Mouse (Mus musculus): Measurements from ENCODE around the gene Mepce. TPM values are rescaled to one million over a fixed set of nuclear protein-coding genes. Genes with fewer than 3 reads are reported as not detected.

Gene Mepce
- total and polyA plus RNA-seq, 2 experiments from 2014 or later: 17.6 to 46.0 TPM

DNA sequence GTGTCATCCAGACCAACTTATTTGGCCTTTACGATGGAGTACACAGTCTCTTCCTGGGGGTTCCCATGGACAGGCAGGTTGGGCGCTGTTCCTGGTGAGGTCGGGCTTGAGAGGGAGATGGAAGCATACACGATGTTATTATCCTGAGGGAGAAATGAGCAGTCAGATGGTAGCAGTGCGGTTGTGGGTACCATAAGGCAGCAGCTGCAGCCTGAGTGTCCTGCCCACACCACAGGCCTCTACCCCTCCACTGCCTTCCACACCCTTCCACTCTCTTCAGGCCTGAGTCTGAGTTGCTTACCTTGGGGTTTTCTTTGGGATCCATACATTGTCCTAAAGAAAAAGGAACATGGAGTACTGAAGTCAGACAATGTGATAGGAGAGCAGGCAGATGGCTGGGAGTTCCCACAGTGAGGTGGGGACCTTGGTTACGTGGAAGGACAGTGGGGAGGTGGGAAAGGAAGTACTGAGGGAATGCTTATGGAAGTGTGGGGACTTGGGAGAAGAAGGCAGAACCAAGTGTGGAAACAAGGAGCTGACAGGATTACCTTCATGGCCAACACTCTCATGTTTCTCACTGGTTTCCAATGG is 36.1 kb upstream of the Mepce start:
- Histone ChIP-seq H3K4me3 (ENCODE audit: low read depth, low read length) (no peak overlapping the region), H3K27ac (ENCODE audit: low read depth, low read length) (no peak overlapping the region), H3K9me3 (ENCODE audit: low read length) (no peaks in the 10 kb centered on the region), H3K27me3 (ENCODE audit: insufficient read depth, low read length) (no peaks in the 10 kb centered on the region), H3K4me1 (ENCODE audit: insufficient read depth, low read length) (no peaks in the 10 kb centered on the region), H3K9ac (replicated peaks; ENCODE audit: low read length, poor library complexity, severe bottlenecking) (no peak overlapping the region), H3K4me2 (ENCODE audit: low read depth, low read length, poor library complexity, severe bottlenecking) (no peak overlapping the region), H3K36me3 (ENCODE audit: insufficient read depth, low read length) (no peaks in the 10 kb centered on the region)
- no peak for DNase-seq (ENCODE audit: low spot score)
- 91% methylated on average over 6 of the region's 6 CpGs for WGBS
- no peak for ATAC-seq (ENCODE audit: low FRiP score)
- TF ChIP-seq CTCF (IDR thresholded peaks at IDR 0.05): no peak

- DNase-seq (ENCODE audit: low spot score) (peak; percentile 3), ATAC-seq (ENCODE audit: low FRiP score) (no peak)
- Histone ChIP-seq H3K36me3 (ENCODE audit: insufficient read depth, low read length) (no peaks in the 10 kb centered on the region), H3K27me3 (ENCODE audit: insufficient read depth, low read length) (no peaks in the 10 kb centered on the region), H3K9me3 (ENCODE audit: low read length) (no peaks in the 10 kb centered on the region), H3K9ac (replicated peaks; ENCODE audit: low read length, poor library complexity, severe bottlenecking) (no peak overlapping the region), H3K4me1 (ENCODE audit: insufficient read depth, low read length) (no peaks in the 10 kb centered on the region), H3K27ac (ENCODE audit: low read depth, low read length) (no peak overlapping the region), H3K4me3 (ENCODE audit: low read depth, low read length) (no peak overlapping the region), H3K4me2 (ENCODE audit: low read depth, low read length, poor library complexity, severe bottlenecking) (no peak overlapping the region)
- 90% methylated on average over 1 of the region's 1 CpGs for WGBS
- TF ChIP-seq CTCF (IDR thresholded peaks at IDR 0.05): no peak
These were observed 35.1 kb upstream of the Mepce start for GRCm38 (mm10) chr5:137822602-137823001.

- no peak for DNase-seq (ENCODE audit: low spot score)
- Histone ChIP-seq H3K9ac (replicated peaks; ENCODE audit: low read length, poor library complexity, severe bottlenecking) (no peak overlapping the region), H3K27ac (ENCODE audit: low read depth, low read length) (no peak overlapping the region), H3K4me1 (ENCODE audit: insufficient read depth, low read length) (no peaks in the 10 kb centered on the region), H3K36me3 (ENCODE audit: insufficient read depth, low read length) (no peaks in the 10 kb centered on the region), H3K4me3 (ENCODE audit: low read depth, low read length) (no peak overlapping the region), H3K9me3 (ENCODE audit: low read length) (no peaks in the 10 kb centered on the region), H3K27me3 (ENCODE audit: insufficient read depth, low read length) (no peaks in the 10 kb centered on the region), H3K4me2 (ENCODE audit: low read depth, low read length, poor library complexity, severe bottlenecking) (no peak overlapping the region)
- no peak for ATAC-seq (ENCODE audit: low FRiP score)
- TF ChIP-seq CTCF (IDR thresholded peaks at IDR 0.05): no peak
- 70% methylated on average over 4 of the region's 4 CpGs for WGBS
These were observed 34.7 kb upstream of the Mepce start for GRCm38 (mm10) chr5:137822126-137822525.

DNA sequence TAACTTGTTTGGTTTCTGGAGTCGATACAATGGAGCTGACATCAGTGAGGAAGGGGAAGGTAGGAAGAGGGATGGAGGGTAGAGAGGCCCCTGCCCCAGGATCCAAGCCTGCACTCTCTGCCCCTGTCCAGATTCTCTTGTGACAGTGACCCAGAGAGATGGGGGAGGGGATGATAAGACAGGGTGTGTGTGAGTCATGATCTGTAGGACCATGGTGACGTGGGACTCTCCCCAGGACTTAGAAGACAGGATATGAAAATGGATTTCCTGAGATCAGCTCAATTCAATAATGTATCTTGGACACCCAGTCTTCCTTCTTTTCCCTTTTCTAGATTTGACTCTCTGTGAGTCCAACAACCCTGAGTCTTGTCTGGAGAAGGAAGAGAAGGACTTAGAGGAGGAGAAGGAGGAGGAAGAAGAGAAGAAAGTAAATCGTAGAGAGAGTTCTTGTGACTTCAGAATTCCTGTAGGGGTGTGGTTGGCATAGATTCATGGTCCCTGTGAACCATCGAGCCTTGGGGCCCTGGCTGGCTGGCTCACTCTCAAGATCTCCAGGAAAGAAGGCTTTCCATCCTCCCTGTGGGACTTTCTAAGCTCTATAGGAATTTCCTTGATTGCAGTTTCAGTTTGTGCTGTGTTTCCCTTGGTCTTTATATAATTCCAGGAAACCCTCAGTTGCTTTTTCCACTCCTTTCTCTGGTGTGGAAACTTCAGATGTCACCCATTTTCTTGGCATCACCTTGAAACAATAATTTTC is 30.2 kb upstream of the Mepce start:
- TF ChIP-seq CTCF (IDR thresholded peaks at IDR 0.05): no peak
- no peaks in the 10 kb centered on the region for H3K4me1 ChIP-seq (ENCODE audit: insufficient read depth, low read length)
- no peaks in the 10 kb centered on the region for H3K9me3 ChIP-seq (ENCODE audit: low read length)
- H3K27ac ChIP-seq (ENCODE audit: low read depth, low read length): no peak overlapping the region
- H3K36me3 ChIP-seq (ENCODE audit: insufficient read depth, low read length): no peaks in the 10 kb centered on the region
- no peak overlapping the region for H3K4me3 ChIP-seq (ENCODE audit: low read depth, low read length)
- no peaks in the 10 kb centered on the region for H3K27me3 ChIP-seq (ENCODE audit: insufficient read depth, low read length)
- 73% methylated on average over 4 of the region's 4 CpGs for WGBS
- DNase-seq (ENCODE audit: low spot score) (no peak), ATAC-seq (ENCODE audit: low FRiP score) (no peak)
- H3K4me2 ChIP-seq (ENCODE audit: low read depth, low read length, poor library complexity, severe bottlenecking): no peak overlapping the region
- H3K9ac ChIP-seq (replicated peaks; ENCODE audit: low read length, poor library complexity, severe bottlenecking): no peak overlapping the region

GRCm38 (mm10) chr5:137808316-137808715 is 20.9 kb upstream of the Mepce start:
- DNase-seq (ENCODE audit: low spot score) (no peak), ATAC-seq (ENCODE audit: low FRiP score) (no peak)
- no peak overlapping the region for H3K4me3 ChIP-seq (ENCODE audit: low read depth, low read length)
- no peak for TF ChIP-seq CTCF (IDR thresholded peaks at IDR 0.05)
- 82% methylated on average over 5 of the region's 5 CpGs for WGBS
- H3K4me2 ChIP-seq (ENCODE audit: low read depth, low read length, poor library complexity, severe bottlenecking): no peak overlapping the region
- H3K36me3 ChIP-seq (ENCODE audit: insufficient read depth, low read length): no peaks in the 10 kb centered on the region; the same call in 1 of the 2 replicates
- H3K27ac ChIP-seq (ENCODE audit: low read depth, low read length): no peak overlapping the region
- no peaks in the 10 kb centered on the region for H3K4me1 ChIP-seq (ENCODE audit: insufficient read depth, low read length)
- H3K27me3 ChIP-seq (ENCODE audit: insufficient read depth, low read length): no peaks in the 10 kb centered on the region
- H3K9me3 ChIP-seq (ENCODE audit: low read length): no peaks in the 10 kb centered on the region
- H3K9ac ChIP-seq (replicated peaks; ENCODE audit: low read length, poor library complexity, severe bottlenecking): no peak overlapping the region

DNA sequence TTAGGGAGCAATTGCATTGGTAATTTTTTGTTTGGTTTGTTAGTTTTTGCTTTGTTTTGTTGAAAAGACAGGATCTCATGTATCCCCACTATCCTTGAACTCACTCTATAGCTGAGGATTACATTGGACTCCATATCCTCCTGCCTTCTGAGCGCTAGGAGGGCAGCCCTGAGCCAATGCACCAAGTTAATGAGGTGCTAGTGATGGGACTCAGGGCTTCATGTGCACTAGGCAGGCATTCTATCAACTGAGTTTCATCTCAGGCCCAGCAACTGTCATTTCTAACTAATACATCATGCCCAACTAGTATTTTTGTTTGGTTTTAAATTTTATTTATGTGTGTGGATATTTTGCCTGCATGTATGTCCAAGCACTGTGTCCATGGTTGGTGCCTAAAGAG is 18.7 kb upstream of the Mepce start:
- ATAC-seq (ENCODE audit: low FRiP score) (no peak), DNase-seq (ENCODE audit: low spot score) (no peak)
- H3K9ac ChIP-seq (replicated peaks; ENCODE audit: low read length, poor library complexity, severe bottlenecking): no peak overlapping the region
- H3K27me3 ChIP-seq (ENCODE audit: insufficient read depth, low read length): no peaks in the 10 kb centered on the region
- H3K36me3 ChIP-seq (ENCODE audit: insufficient read depth, low read length): no peaks in the 10 kb centered on the region
- no peak overlapping the region for H3K27ac ChIP-seq (ENCODE audit: low read depth, low read length)
- H3K4me2 ChIP-seq (ENCODE audit: low read depth, low read length, poor library complexity, severe bottlenecking): no peak overlapping the region
- WGBS: 94% methylated on average over 1 of the region's 1 CpGs
- H3K9me3 ChIP-seq (ENCODE audit: low read length): no peaks in the 10 kb centered on the region
- no peak for TF ChIP-seq CTCF (IDR thresholded peaks at IDR 0.05)
- H3K4me3 ChIP-seq (ENCODE audit: low read depth, low read length): no peak overlapping the region
- no peaks in the 10 kb centered on the region for H3K4me1 ChIP-seq (ENCODE audit: insufficient read depth, low read length)

All from midbrain, postnatal 0 days (tissue).